Mouse (Mus musculus) lung, postnatal 0 days (tissue): ENCODE results near the gene Slc12a3.
A peak's percentile ranks its signal among the peaks of the same experiment; 100 is the strongest.

Experiments
- CTCF ChIP-seq: IDR thresholded peaks from 2 replicates; pipeline ENCODE4 v1.5.1; 2016; ENCODE audit warnings: antibody characterized with exemption, mild to moderate bottlenecking
- EP300 ChIP-seq: IDR thresholded peaks from 2 replicates; pipeline ENCODE4 v1.6.1; 2016; ENCODE audit warnings: antibody characterized with exemption, mild to moderate bottlenecking, control low read depth

DNA sequence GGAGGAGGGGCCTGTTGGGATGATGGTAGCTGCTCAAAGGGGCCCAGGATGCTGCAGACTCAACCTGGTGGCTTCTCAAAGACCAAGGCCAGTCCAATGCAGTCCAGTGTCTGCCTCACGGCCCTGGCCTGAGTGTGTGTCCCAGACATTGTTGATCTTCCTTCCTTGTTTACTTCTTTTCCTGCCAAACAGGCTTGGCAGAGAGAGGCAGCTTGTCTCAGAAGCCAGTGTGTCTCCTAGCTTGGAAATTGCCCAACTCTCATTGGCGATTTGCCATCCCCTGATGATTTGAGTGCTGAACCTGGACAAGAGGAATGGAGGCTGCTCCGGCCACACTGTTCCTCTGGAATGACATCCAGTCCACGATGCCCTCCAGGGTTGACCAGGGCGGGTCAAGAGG, 29.5 kb downstream of the Slc12a3 start:
- TF ChIP-seq EP300 (peak; percentile 93), CTCF (no peak)
